ENCODE assay signal across 29 mouse cellular contexts in genomic region chr11:67995965-67996364, GRCm38 (mm10). TPM values are rescaled to one million over a fixed set of nuclear protein-coding genes. Genes with fewer than 3 reads are reported as not detected.
"Had no signal": no experiment of that assay in that cellular context is flagged by ENCODE, and none has a peak within 500 bp of the region (broad histone marks: within the 10 kb centered on the region; RNA-seq: fewer than 3 reads in every experiment).

No protein-coding gene starts in this region.

- H3K9ac ChIP-seq: heart, embryonic 12.5 days; hindbrain, embryonic 12.5 days; hindbrain, embryonic 14.5 days; intestine, embryonic 15.5 days; limb, embryonic 13.5 days; limb, embryonic 15.5 days; liver, embryonic 12.5 days had no signal

- H3K36me3 ChIP-seq: hindbrain, embryonic 12.5 days; intestine, embryonic 15.5 days; liver, embryonic 12.5 days had no signal

- H3K4me1 ChIP-seq: heart, embryonic 10.5 days; heart, embryonic 12.5 days; hindbrain, embryonic 10.5 days; hindbrain, embryonic 12.5 days; intestine, embryonic 15.5 days; limb, embryonic 13.5 days; liver, embryonic 12.5 days had no signal

- H3K27ac ChIP-seq: gastrocnemius, adult 2 months; heart, adult 2 months; heart, embryonic 10.5 days; hindbrain, embryonic 10.5 days; hindbrain, embryonic 12.5 days; hindbrain, embryonic 14.5 days; intestine, embryonic 15.5 days; layer of hippocampus, adult 2 months; limb, embryonic 13.5 days; limb, embryonic 15.5 days; liver, embryonic 12.5 days had no signal

- H3K9me3 ChIP-seq: heart, embryonic 10.5 days; heart, embryonic 12.5 days; hindbrain, embryonic 10.5 days; hindbrain, embryonic 12.5 days; intestine, embryonic 15.5 days; limb, embryonic 13.5 days; limb, embryonic 15.5 days; liver, embryonic 12.5 days had no signal

- ATAC-seq: hindbrain, embryonic 16.5 days; inflammation-experienced regulatory T-cells, adult 6 months; intestine, embryonic 15.5 days; intestine, postnatal 0 days; liver, embryonic 12.5 days had no signal

- DNase-seq: gastrocnemius, adult 2 months; gastrocnemius, postnatal 10 days; gastrocnemius, postnatal 25 days; heart, adult 2 months; heart, postnatal 10 days; heart, postnatal 4 days; kidney, adult 18-20 months; kidney, adult 8-10 months; kidney, postnatal 10 days; kidney, postnatal 25 days; kidney, postnatal 4 days; layer of hippocampus, adult 9-11 months; layer of hippocampus, postnatal 36 days; left cerebral cortex, postnatal 4 days had no signal

- H3K27me3 ChIP-seq: heart, embryonic 12.5 days; hindbrain, embryonic 12.5 days; intestine, embryonic 15.5 days; limb, embryonic 13.5 days; limb, embryonic 15.5 days; liver, embryonic 12.5 days had no signal

- H3K4me3 ChIP-seq: gastrocnemius, adult 2 months; heart, adult 2 months; heart, embryonic 10.5 days; heart, embryonic 12.5 days; hindbrain, embryonic 10.5 days; hindbrain, embryonic 12.5 days; intestine, embryonic 15.5 days; layer of hippocampus, adult 2 months; limb, embryonic 13.5 days; limb, embryonic 15.5 days; liver, embryonic 12.5 days had no signal

- H3K4me2 ChIP-seq: heart, embryonic 12.5 days; hindbrain, embryonic 12.5 days; hindbrain, embryonic 14.5 days; intestine, embryonic 15.5 days; limb, embryonic 13.5 days; limb, embryonic 15.5 days; liver, embryonic 12.5 days had no signal

RNA-seq across cellular contexts. Expression of gene Cfap52, which starts 30.5 kb away (rescaled TPM):
- polyA plus RNA-seq: heart, embryonic 14.5 days; inflammation-experienced regulatory T-cells, adult 6 months; liver, adult 2 months; liver, embryonic 12.5 days had no signal
